Mouse (Mus musculus): Measurements from ENCODE around the gene Pcbp3.

Gene Pcbp3

DNA sequence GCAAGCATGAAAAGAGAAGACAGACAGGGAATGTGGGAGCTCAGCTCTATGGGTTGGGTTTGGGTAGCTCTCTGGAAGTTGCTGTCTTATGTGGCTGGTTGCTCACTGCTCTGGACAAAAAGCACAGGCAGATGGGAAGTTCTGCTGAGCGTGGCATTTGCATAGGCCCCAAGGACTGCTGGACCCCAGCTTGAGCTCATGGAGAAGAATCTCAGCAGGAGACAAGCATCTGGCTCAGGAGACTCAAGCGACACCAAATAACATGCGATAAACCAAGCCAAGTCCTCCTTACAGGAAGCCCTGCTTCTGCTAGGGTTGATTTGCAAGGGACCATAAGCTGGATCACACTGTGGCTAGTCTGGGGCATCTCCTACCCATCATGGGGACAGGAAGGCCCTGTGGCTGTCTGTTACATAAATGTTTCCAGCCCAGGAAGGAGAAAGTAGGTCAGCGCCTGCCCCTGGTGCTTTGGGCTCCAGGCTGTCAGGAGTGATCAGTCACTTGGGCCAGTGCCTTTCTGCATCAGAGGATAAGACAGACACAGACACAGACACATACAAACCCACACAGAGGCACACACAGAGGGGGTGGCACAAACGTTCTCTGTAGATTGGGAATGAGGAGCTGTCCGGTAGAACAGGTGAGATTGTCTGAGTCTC lies 159.7 kb downstream of the Pcbp3 start:
- DNase-seq (ENCODE audit: low spot score in 2 of 2), result no peak

DNA sequence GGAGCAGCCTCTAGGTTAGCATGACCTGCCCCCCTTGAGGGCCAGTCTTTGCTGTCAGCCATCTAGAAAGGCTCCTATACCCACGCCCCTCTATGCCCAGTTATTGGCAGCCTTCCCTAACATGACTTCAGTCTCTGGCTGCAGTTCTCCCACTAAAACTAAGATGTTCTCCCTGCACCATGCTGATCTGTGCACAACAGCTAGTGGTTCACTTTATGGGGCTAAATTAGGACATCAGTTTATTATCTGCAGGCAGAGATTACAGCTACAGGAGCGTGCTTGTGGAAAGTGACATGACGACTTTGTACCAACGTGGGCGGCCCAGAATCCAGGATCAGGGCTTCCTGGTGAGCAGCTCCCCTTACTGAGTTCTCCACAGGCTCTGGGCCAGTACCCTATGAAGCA lies 160.4 kb downstream of the Pcbp3 start:
- DNase-seq (ENCODE audit: low spot score in 2 of 2), result no peak

DNA sequence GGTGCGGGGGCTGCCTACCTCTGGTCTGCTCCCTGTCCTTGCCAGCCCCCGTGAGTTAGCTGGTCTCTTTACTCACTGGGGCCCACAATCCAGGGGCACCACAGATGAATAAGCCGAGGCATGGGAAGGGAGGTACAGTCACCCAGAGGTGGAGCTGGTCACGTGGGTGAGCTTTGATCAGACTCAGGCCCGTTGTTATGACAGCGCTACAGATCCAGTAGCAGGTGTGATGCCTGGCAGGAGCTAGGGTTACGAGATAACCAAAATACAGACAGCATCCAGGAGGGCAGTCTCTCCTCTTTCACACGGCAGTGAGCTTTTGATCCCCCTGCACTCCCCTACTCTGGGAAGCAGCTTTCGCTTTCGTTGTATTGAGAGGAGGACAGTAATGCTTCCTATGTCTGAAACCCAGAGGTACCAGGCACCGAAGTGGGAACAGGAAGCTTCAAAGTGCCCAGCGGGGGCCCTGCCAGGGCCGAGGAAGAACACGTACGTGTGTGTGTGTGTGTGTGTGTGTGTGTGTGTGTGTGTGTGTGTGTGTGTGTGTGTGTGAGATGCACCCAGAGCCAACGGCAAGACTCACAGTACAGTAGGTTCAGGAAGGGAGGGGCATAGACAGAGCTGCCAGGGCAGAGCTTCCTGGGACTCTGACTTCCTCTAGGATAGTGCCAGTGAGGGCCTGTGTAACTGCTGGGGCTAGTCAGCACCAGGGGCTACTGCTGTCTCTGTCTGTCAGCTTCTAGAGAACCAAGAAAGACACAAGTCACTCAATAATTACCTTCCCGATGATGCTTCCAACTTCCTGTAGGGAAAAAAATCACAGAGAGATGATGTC lies 162.7 kb downstream of the Pcbp3 start:
- no peak for DNase-seq (ENCODE audit: low spot score in 2 of 2)

DNA sequence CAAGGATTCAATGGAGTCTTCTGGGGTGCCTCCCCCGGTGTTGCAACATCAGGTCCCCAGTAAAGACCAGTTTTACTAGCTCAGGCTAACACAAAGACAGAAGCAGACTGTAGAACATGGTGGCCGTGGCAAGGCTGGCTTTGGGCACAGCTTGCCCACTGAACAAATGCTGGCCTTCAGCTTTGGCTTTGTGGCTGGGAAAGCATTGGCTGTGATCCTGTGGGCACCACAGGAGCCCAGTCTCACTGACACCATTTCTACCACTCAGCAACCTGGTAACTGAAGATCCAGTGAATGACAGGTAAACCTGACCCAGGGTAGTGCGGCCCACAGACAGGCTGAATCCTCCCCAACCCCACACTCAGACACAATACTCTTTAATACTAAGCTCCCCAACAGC lies 167.6 kb downstream of the Pcbp3 start:
- DNase-seq (ENCODE audit: low spot score in 2 of 2), result no peak

DNA sequence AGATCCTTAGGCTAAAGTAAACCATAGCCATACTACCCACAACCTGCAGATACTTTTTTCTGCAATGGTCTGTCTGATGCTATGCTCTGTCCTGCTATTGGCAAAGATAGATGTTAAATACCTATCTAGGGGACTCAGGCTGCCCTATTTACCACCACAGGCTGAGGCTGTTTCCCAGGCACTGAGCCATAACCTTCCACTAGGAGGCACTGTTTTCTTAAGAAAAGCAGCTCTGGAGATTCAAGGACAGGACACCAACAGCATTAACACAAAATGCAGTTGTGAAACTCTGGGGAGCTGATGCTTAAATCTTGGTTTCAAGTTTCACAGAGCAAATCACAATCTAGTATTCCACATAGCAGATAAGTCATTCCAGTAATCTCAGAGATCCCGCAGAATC lies 170.2 kb downstream of the Pcbp3 start:
- DNase-seq (ENCODE audit: low spot score in 2 of 2), result peak in 1 of 2 experiments; percentile 21

DNA sequence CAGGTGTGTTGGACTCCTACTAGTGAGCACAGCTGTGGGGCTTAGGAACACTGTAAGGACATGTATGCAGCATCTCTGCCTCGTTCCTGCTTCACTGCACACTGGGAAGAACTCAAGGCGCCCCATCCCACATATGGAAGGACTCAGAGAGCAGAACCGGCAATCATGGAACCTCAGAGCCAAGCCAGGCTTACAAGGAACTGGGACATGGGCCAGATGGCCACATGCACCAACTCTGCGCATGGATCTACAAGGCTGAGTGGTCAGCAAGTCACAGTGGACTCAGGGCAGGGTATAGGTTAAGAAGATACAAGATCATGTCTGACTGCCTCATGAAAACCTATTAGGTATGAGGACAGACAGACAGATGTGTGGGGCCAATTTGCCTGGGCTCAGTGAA lies 171.8 kb downstream of the Pcbp3 start:
- DNase-seq (ENCODE audit: low spot score in 2 of 2), result no peak

DNA sequence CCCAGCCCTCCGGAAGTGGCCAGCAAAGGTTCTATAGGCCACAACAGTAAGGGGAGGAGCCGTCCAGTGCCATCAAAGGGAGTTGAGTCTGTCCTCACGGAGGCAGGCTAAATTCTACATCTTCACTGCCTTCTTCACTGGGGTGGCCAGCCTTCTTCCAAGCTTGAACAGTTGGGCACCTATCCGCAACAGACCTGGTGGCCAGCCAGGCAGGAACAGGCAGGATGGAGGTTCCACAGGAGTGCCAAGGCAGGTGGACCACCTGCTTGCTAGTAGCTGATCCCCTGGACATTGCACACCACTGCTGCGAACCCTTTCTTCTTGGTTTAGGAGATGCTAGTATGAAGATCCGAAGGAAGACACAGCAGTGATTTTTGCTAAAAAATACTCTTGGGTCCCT lies 176.4 kb downstream of the Pcbp3 start:
- no peak for DNase-seq (ENCODE audit: low spot score in 2 of 2)

DNA sequence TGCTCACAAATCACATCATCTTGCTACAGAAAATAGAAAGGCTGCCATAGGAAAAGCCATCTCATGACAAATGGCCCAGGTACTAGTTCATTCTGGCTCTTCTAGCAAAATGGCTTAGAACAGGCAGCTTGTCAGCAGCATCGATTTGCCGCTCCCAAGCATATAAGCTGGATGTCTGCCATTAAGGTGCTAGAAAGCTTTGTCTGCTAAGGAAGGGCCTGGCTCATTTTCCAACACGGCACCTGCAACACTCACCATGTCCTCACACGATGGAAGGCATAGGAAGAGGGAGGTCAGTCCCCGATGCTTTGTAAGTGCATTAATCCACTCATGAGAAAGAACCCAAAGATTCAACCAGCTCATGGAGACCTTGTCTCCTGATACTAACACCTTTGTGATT lies 182.5 kb downstream of the Pcbp3 start:
- no peak for DNase-seq (ENCODE audit: low spot score in 2 of 2)

DNA sequence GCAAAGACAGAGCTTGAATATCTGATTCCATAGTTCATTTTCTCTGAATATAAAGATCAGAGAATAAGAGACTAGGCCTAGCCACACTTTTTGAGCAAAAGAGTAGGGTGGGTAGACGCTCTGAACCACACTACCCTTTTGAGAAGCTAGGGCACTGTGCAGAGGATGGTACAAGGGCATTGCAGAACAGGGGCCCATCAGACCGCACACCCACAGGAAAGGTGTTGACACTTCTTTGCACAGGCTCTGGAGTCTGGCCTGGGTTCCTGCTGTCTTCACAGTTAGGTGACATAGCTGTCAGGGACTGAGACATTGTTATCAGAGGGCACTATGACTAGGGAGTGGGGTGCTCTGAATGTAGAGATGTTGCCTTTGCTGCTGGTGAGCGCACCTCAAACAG lies 190.1 kb downstream of the Pcbp3 start:
- DNase-seq (ENCODE audit: low spot score in 2 of 2), result no peak

DNA sequence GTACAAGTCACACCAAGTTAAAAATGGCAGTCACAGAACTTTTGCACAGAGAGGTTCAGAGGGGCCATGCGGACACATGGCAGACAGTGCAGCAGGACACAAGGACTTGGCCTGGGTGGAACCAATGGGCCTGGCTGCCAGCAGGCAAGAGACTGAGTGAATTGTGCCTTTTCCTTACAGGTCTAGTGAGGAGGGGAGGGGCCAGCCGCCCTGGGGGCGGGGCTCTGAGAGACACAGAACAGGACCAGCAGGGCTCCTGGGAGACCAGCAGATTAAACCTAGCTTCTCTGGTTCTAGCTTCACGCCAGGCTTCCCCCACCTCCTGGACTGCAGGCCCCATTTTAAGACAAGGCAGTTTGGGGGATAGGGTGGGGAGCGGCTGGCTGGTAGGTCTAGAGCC lies 190.6 kb downstream of the Pcbp3 start:
- no peak for DNase-seq (ENCODE audit: low spot score in 2 of 2)

DNA sequence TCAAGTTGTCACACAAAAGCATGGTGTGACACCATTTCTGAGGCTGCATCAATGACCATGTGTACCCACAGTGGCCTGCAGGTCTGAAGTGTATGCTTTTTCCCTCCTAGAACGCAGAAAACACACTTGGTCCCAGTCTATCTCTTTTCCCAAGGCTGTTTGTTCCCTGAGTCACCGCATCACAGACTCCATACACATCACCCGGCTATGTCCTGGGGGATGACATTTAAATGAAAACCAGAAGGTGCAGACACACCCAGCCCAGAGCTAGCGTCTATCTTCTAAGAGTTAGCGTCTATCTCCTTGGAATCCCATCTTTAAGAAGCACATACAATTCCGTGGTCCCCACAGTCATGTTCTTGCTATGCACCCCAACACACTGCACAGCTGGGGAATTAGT lies 192.1 kb downstream of the Pcbp3 start:
- DNase-seq (ENCODE audit: low spot score in 2 of 2), result no peak

DNA sequence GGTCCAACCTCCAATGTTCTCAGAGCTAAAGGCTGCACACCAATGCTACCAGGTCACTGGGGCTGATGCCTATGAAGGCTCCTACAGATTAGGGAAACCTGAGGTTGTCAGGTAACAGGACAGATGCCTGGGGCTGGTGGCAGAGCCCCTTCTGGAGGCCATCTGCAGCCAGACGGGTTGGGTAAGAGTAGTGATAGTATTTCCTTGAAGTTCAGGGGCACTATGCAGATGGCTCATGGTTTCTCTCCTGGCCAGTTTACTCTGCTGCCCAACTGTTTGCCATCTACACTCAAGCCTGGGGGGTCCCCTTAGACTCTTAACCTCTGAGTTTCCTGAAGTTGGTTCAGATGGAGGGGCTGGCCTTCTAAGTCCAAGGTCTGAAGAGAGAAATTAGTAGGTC lies 195.5 kb downstream of the Pcbp3 start:
- DNase-seq (ENCODE audit: low spot score in 2 of 2), result no peak

DNA sequence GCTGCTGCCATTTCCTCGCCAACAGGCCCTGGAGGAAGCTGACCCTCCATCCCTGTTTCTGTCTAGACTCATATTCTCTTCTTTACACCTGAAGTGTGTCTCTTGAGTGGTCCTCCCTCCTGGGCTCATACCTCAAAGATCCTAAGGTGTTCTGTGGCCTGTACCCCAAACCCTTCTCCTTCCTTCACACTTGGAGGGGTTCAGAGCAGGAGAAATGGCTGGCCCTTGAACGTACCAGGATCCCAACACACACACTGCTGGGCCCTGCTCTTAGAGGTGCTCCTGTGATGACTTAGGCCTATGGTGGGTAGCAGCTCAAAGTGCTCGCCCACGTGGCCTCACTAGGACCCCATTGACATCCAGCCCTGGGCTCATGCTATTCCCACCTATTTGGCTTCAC lies 196.8 kb downstream of the Pcbp3 start:
- no peak for DNase-seq (ENCODE audit: low spot score in 2 of 2)

DNA sequence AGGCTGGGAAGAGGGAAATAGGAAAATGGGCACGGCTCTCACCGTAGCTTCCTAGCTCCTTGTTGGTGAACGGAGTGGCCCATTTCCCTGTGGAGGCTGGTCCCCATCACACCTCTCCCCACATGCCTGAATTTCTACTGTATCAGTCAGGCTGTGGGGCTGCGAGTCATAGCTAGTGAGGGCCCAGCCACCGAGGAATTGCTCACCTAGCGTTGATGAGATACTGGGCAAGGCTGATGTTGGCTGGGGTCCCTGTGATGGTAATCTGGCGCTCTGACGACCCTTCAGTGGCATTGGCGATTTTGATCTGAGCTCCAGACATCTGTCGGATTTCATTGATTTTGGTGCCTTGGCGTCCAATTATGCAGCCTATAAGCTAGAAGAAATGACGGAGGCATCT lies 198.7 kb downstream of the Pcbp3 start:
- DNase-seq (ENCODE audit: low spot score in 2 of 2), result no peak

DNA sequence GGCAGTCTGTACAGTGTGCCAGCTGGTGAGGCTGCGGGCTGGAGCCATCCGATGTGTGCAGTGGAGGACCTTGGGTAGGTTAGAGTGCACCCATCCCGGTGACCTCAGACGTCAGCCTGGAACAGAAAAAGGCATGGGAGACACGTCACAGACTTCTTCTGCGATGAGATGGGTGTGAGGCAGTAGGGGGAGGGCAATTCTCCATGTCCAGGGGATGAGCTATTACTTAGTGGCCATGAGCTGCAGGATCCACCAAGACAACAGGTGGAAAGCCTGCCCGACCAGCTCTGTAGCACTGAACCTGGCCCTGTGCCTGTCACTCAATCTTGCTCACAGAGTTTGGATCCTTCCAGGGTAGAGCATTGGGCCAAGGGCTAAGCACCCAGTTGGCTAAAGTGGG lies 199.3 kb downstream of the Pcbp3 start:
- DNase-seq (ENCODE audit: low spot score in 2 of 2), result peak in 1 of 2 experiments; percentile 52

DNA sequence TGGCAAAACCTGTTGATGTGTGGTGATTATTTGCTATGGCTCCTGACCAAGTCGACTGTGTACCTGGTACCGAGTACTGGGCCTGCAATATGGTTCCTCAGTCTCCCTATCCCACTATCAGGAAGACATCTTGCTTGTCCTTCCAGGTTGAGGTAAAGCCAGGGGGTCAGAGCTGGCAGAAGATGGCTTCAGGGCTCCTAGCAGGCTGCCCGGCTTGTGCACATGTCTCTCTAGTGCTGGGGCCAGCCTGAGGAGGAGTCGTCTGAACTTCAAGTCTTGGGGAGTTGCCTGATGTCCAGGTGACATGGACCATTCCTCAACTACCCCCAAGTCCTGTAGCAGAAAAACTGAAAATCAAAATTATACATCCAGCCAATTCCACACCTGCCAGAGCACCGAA lies 201.8 kb downstream of the Pcbp3 start:
- no peak for DNase-seq (ENCODE audit: low spot score in 2 of 2)

DNA sequence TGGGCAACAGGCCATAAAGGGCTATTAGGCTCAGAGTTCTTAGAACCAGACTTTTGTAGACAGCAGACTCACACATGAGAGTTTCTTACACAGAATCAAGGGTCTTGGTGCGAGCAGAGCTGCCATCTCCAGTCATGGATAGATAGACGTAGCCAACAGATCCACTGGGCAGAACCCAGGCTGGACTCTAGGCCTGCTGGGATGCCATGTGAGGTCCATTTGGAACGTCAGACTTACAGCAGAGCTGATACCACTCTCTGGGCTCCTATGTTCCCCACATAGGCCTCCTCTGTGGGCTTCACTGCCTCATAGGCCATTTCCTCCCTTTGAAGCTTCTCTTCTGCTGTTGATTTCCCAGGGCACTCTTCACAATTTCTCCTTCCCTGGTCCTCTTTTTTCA lies 208.0 kb downstream of the Pcbp3 start:
- DNase-seq (ENCODE audit: low spot score in 2 of 2), result peak in 1 of 2 experiments; percentile 38

DNA sequence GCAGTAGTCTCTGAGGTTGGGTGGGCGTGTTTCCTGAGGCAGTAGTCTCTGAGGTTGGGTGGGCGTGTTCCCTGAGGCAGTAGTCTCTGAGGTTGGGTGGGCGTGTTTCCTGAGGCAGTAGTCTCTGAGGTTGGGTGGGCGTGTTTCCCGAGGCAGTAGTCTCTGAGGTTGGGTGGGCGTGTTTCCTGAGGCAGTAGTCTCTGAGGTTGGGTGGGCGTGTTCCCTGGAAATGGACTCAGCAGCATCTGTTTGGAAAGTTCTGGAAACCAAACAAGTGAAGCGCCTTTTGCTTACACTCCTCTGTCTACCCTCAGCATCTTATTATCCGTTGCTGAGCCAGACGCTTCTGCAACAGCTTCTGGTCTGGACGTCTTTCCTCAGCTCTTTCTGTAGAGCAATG lies 217.4 kb downstream of the Pcbp3 start:
- peak in 1 of 2 experiments; percentile 9 for DNase-seq (ENCODE audit: low spot score in 2 of 2)

DNA sequence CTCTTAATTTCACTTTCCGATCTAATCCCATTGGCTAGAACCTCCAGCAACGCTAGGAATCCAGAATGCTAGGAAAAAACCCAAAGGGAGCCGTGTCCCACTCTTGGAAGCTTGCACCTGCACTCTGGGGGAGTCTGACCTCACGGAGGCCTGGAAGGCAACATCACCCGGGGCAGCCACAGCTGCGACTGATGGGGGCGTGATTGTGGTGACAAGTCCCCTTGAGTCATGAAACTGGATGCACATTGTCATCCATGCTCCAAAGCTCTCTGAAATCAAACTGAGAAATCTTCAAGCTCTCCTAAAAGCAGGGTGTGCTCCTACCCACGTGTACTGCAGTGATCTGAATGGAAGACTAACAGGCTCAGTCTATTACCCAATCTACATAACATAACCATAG lies 224.9 kb downstream of the Pcbp3 start:
- no peak for DNase-seq (ENCODE audit: low spot score in 2 of 2)

DNA sequence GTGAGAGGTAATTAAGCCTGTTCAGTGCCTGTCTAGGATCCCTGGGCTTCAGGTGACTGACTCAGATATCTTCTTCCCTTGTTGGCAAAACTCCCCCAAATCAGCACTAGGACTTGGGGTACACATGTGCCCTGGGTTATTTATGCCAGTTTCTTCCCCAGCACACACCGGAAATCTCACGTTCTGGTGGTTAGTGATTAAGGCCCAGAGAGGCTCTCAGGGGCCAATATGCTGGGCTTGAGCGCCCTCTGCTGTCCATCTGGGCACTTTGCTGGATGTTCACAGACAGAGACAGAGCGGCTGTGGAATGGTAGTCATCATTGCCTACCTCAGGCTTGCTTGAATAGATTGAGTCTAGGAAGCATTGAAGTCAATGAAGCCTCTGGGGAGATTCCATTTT lies 226.7 kb downstream of the Pcbp3 start:
- peak; percentile 47 to 84 for DNase-seq (ENCODE audit: low spot score in 2 of 2)

DNA sequence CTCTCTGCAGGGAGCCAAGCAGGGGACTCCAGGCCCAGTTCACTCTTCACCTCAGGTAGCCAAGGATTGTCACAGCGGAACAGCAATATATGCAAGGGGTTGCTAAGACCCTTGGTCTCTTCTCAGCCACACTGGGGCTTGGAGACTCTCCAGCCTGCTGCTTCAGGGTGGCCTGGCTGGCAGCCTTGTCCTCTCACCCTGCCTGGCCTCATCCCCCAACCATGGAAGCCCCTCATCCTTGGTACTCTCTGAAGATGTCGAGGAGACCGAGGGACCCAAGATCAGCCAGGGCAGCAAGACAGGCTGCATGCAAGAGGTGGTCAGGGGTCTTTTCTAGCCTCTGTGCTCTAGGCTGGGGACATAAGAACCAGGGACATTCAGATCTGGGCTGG lies 228.0 kb downstream of the Pcbp3 start:
- peak; percentile 10 to 55 for DNase-seq (ENCODE audit: low spot score in 2 of 2)

DNA sequence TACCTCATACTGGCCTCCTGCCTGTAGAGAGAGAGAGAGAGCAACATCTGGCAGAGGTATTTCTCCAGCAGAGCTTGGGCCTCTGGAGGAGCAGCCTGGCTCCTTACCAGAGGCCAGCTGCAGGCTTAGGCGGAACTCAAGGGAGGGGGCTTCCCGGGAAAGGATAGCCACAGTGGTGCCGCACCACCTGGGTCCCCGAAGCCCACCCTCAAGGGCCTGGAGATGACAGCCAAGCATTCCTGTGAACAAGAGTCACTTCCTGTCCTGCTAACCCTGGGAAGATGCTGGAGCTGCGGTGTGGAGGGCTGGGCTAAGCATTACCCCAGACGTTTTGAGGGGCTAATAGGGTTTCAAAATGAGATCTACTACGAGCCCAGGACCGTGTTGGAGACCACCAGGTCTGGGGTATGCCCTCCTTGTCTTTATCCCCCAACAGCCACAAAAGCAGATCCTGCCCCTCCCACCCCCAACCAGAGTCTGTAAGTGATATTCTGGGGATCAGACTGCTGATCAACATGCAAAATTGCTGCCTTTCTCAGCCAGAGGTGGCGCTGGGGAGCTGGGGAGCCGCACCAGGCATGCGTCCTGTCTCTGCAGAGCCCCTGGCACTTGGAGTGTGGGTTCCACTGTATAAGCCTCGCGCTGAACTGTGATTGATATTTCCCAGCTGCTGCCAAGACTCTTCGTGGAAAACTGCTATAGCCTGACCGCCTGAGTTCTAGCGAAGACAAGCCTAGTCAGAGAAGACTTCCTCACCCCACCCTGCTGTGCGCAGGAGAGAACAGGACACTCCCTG lies 228.6 kb downstream of the Pcbp3 start:
- peak; percentile 47 to 74 for DNase-seq (ENCODE audit: low spot score in 2 of 2)

DNA sequence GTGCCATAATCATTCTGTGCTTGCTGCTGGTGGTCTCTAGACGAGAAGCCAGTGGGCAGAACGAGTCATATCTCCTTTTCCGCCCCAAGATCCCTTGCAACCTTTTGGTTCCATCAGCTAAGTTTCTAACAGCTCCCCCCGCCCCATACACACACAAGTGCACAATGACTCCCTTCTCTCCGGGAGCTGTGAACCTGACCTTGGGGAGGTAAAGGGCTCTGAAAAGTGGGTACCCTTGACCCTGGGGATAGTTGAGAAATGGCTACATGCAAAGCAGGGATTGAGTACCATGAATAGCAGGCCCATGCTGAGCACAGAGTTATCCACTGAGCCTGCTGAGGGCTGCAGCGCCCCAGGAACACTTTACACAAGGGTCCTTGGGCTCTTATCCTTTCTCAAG lies 229.3 kb downstream of the Pcbp3 start:
- no peak for DNase-seq (ENCODE audit: low spot score in 2 of 2)
